Mouse (Mus musculus): Measurements from ENCODE around the gene Pla2g2c.

DNA sequence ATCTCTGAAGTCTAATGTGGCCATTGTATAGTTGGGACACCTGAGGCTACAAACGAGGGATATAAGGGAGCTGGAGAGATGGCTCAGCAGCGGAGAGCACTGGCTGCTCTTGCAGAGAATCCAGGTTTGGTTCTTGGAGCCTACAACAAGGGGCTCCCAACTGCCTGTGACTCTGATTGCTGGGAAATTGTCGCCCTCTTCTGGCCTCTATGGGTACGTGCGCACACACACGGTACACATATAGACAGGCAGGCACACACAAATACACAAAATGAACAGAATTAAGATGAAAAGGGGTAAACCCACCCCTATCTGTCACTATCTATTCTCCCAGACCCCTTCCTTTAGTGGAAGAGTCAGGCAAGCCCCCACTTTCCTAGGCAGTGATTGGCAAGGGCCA is 28.0 kb downstream of the Pla2g2c start:
- TF ChIP-seq POLR2A (IDR thresholded peaks at IDR 0.05; ENCODE audit: borderline replicate concordance, control insufficient read depth, low read depth, low read length) (no peak), CTCF (IDR thresholded peaks at IDR 0.05; ENCODE audit: control insufficient read depth, insufficient read depth, low read length) (no peak)
